Mouse (Mus musculus): ENCODE measurements around the gene Aoc3.

DNA sequence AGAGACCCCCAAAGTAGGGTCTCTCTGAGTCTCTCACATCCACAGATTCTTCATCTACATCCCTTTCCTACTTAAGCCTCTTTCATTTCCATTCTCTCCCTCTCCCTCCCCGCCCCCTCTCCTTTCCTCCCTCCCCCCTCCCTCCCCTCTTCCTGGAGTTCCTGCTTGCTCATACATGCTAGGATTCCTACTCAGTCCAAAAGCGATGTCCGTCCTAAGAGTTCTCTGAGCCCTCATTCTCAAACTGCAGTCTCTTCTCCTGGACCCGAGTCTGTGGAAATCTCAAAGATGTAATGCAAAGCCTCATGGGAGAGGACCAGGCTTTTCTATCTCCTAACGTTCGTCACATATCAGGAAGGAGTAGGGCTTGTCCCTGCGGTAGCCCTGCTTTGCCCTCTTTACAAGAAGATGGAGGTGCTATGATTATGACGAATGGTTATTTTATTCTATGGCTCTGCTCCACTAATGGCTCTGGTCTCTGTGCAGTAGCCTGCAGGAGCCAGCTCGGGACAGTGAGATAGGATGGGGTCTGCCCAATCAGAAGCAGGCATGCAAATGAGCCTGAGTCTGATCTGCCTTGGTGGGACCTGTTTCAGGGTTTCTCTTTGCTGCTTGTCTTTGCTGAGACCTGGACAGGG, 7.8 kb downstream of the Aoc3 start:
- no peak for TF ChIP-seq CTCF (conservative IDR thresholded peaks at IDR 0.05; ENCODE audit: insufficient read depth, insufficient read length, low read depth, low read length)
- TF ChIP-seq POLR2A (IDR thresholded peaks at IDR 0.05; ENCODE audit: low read depth, low read length), result no peak
